In genomic region chr13:97358781-97359305, GRCm38 (mm10) we compare ENCODE assay signal across 25 mouse cellular contexts.
A peak's percentile ranks its signal among the peaks of the same experiment; 100 is the strongest.
DNase-seq lines count a peak whose midpoint lies in the region; ATAC-seq and TF ChIP-seq lines count a peak whose summit lies in the region.
"Had no signal": no experiment of that assay in that cellular context is flagged by ENCODE, and none has a peak within 500 bp of the region (broad histone marks: within the 10 kb centered on the region; RNA-seq: fewer than 3 reads in every experiment).

No protein-coding gene starts in this region.

- 87% methylated on average over 8 of the region's 8 CpGs for WGBS in heart, embryonic 12.5 days

- no peak overlapping the region for H3K4me2 ChIP-seq in heart, embryonic 12.5 days
- H3K4me2 ChIP-seq: embryonic facial prominence, embryonic 13.5 days; embryonic facial prominence, embryonic 15.5 days; forebrain, embryonic 12.5 days had no signal

- H3K9ac ChIP-seq in heart, embryonic 12.5 days, result no peak overlapping the region
- H3K9ac ChIP-seq: embryonic facial prominence, embryonic 13.5 days; embryonic facial prominence, embryonic 15.5 days; forebrain, embryonic 12.5 days had no signal

- peaks cover 47% of the 10 kb centered on the region for H3K4me1 ChIP-seq in heart, embryonic 12.5 days (replicated peaks)
- H3K4me1 ChIP-seq in E14TG2a.4 (replicated peaks; ENCODE audit: low read depth, low read length), result peaks cover 49% of the 10 kb centered on the region
- H3K4me1 ChIP-seq: embryonic facial prominence, embryonic 13.5 days had no signal

- ATAC-seq in heart, embryonic 12.5 days (ENCODE audit: insufficient number of reproducible peaks, low FRiP score), result no peak
- ATAC-seq: activated CD4-positive, CD25-positive, alpha-beta regulatory T cell, adult 4 months; forebrain, embryonic 14.5 days; forebrain, embryonic 16.5 days; Patski had no signal

- peak; percentile 81 for DNase-seq in heart, adult 11 months
- DNase-seq in ES-CJ7 (ENCODE audit: low read depth, low spot score) (peak; percentile 83), R1 (ENCODE audit: low read depth, low spot score) (peak; percentile 94), MN1 (ENCODE audit: low spot score) (no peak)
- DNase-seq in adrenal gland, postnatal 4 days (ENCODE audit: low spot score in 2 of 2), result no peak
- no peak for DNase-seq in cerebellum, adult 8-10 months
- DNase-seq: adrenal gland, postnatal 10 days; adrenal gland, postnatal 25 days; B cell, adult 2 months; cerebellum, adult 11-12 months; cerebellum, adult 2 months; cerebellum, adult 9-11 months; cerebellum, postnatal 36 days; embryo, embryonic 11 days had no signal

- H3K27me3 ChIP-seq in heart, embryonic 12.5 days (replicated peaks), result peaks cover 8% of the 10 kb centered on the region; the same call in 1 of the 2 replicates
- H3K27me3 ChIP-seq in E14TG2a.4 (ENCODE audit: insufficient read depth, low read length), result peaks cover 4% of the 10 kb centered on the region; the same call in 1 of the 2 replicates
- H3K27me3 ChIP-seq: embryonic facial prominence, embryonic 15.5 days; forebrain, embryonic 12.5 days; Patski had no signal

- H3K36me3 ChIP-seq in heart, embryonic 12.5 days, result no peaks in the 10 kb centered on the region
- H3K36me3 ChIP-seq in E14TG2a.4 (ENCODE audit: insufficient read depth, low read length), result no peaks in the 10 kb centered on the region
- H3K36me3 ChIP-seq: embryonic facial prominence, embryonic 13.5 days; embryonic facial prominence, embryonic 15.5 days; forebrain, embryonic 10.5 days; forebrain, embryonic 12.5 days had no signal

- TF ChIP-seq CTCF in E14TG2a.4 (conservative IDR thresholded peaks at IDR 0.05; ENCODE audit: low read length), result no peak

- no peak overlapping the region for H3K27ac ChIP-seq in heart, embryonic 12.5 days (ENCODE audit: poor library complexity, severe bottlenecking)
- H3K27ac ChIP-seq: embryonic facial prominence, embryonic 13.5 days; embryonic facial prominence, embryonic 15.5 days; forebrain, embryonic 10.5 days; forebrain, embryonic 12.5 days had no signal

- no peaks in the 10 kb centered on the region for H3K9me3 ChIP-seq in heart, embryonic 12.5 days (replicated peaks)
- H3K9me3 ChIP-seq in E14TG2a.4 (ENCODE audit: low read length), result peaks cover 6% of the 10 kb centered on the region
- H3K9me3 ChIP-seq: embryonic facial prominence, embryonic 13.5 days; embryonic facial prominence, embryonic 15.5 days; forebrain, embryonic 10.5 days; forebrain, embryonic 12.5 days had no signal

- H3K4me3 ChIP-seq in heart, embryonic 12.5 days, result no peak overlapping the region
- peak overlapping the region; percentile 20; the same call in 1 of the 2 replicates for H3K4me3 ChIP-seq in E14TG2a.4 (replicated peaks; ENCODE audit: low read length)
- H3K4me3 ChIP-seq: embryonic facial prominence, embryonic 13.5 days; embryonic facial prominence, embryonic 15.5 days; erythroblast, embryonic 14.5 days; forebrain, embryonic 10.5 days; forebrain, embryonic 12.5 days had no signal

Comparison
In these comparisons a context has a peak if more than half of its experiments do, and no peak if none do; other contexts are left out.
1. DNase-seq: peak in heart, adult 11 months (single experiment), ES-CJ7 (single experiment) and R1 (single experiment); none in MN1 (single experiment), adrenal gland, postnatal 4 days (0 of 2) and cerebellum, adult 8-10 months (single experiment).